Mouse (Mus musculus) bone marrow, adult 2 months (tissue): ENCODE results near the gene 1700024P04Rik. TPM values are rescaled to one million over a fixed set of nuclear protein-coding genes. Genes with fewer than 3 reads are reported as not detected.

Experiments
- H3K27ac ChIP-seq: fragments of 200-500 bp; 2 replicates; pipeline ENCODE4 v1.5.1; 2012; ENCODE audit warnings: low read depth, mild to moderate bottlenecking, control low read depth, inconsistent platforms, low read length; ENCODE audit not compliant: control insufficient read depth, poor library complexity, insufficient read depth
- H3K4me1 ChIP-seq: fragments of 200-500 bp; 2 replicates; pipeline ENCODE4 v1.6.1; 2011; ENCODE audit warnings: low read length; ENCODE audit not compliant: control insufficient read depth, insufficient read depth
- H3K4me3 ChIP-seq: fragments of 200-500 bp; replicated peaks from 2 replicates; pipeline ENCODE3; 2011; ENCODE audit warnings: mild to moderate bottlenecking, low read depth, low read length, control low read depth; ENCODE audit not compliant: control insufficient read depth
- CTCF ChIP-seq: fragments of 200-500 bp; IDR thresholded peaks from 2 replicates; pipeline ENCODE4 v1.5.1; 2011; ENCODE audit warnings: low read length, control low read depth; ENCODE audit not compliant: control insufficient read depth, insufficient read depth
- POLR2A ChIP-seq: fragments of 200-500 bp; IDR thresholded peaks from 2 replicates; pipeline ENCODE4 v1.6.1; 2011; ENCODE audit warnings: low read depth, mild to moderate bottlenecking, control low read depth, low read length, borderline replicate concordance; ENCODE audit not compliant: control insufficient read depth
- WGBS: fragments of 180-500 bp; shearing (Covaris S2); methylation state at CpG from one replicate; pipeline ENCODE4 v1.1.7; 2018; 5-methylcytosine and 5-hydroxymethylcytosine counted together
- polyA plus RNA-seq: library from polyadenylated mRNA; stranded (reverse); fragments of >200 nt; gene quantifications from 2 replicates; pipeline ENCODE4 v1.2.4, GENCODE M21; 2011; ENCODE audit warnings: low replicate concordance; ENCODE audit not compliant: missing spikeins, insufficient read depth, insufficient read length

The 1700024P04Rik gene
- polyA plus RNA-seq, 1 experiment: not detected

- 2% methylated on average over 7 of the region's 7 CpGs for WGBS
- peak overlapping the region; percentile 66 for H3K4me3 ChIP-seq
- H3K27ac ChIP-seq: peak overlapping the region; percentile 44; the same call in 1 of the 2 replicates
- peaks cover 3% of the 10 kb centered on the region; the same call in 1 of the 2 replicates for H3K4me1 ChIP-seq
- TF ChIP-seq CTCF (no peak), POLR2A (no peak)
Measured at GRCm38 (mm10) chr13:98944620-98945081, 39.7 kb downstream of the 1700024P04Rik start.

GRCm38 (mm10) chr13:98942360-98942759 lies 42.0 kb downstream of the 1700024P04Rik start:
- WGBS: 49% methylated on average over 6 of the region's 6 CpGs
- peaks cover 3% of the 10 kb centered on the region; the same call in 1 of the 2 replicates for H3K4me1 ChIP-seq
- H3K27ac ChIP-seq: no peak overlapping the region
- no peak overlapping the region for H3K4me3 ChIP-seq
- TF ChIP-seq POLR2A: no peak
- no peak for TF ChIP-seq CTCF

GRCm38 (mm10) chr13:98941829-98942343 lies 42.5 kb downstream of the 1700024P04Rik start:
- Histone ChIP-seq H3K27ac (no peak overlapping the region), H3K4me3 (no peak overlapping the region), H3K4me1 (peaks cover 3% of the 10 kb centered on the region; the same call in 1 of the 2 replicates)
- TF ChIP-seq CTCF: no peak
- no peak for TF ChIP-seq POLR2A
- WGBS: 39% methylated on average over 7 of the region's 7 CpGs

- no peak overlapping the region for H3K27ac ChIP-seq
- H3K4me1 ChIP-seq: no peaks in the 10 kb centered on the region; the same call in 1 of the 2 replicates
- no peak overlapping the region for H3K4me3 ChIP-seq
- WGBS: 62% methylated on average over 6 of the region's 6 CpGs
- TF ChIP-seq CTCF (no peak), POLR2A (no peak)
Measured at GRCm38 (mm10) chr13:98937108-98937507, 47.3 kb downstream of the 1700024P04Rik start.

Other genes starting within 250 kb of the 1700024P04Rik start
- 35.7 and 96.2 TPM in 2 replicates for gene Fcho2, start 169.1 kb downstream of the 1700024P04Rik start, polyA plus RNA-seq
- 11.2 and 24.9 TPM in 2 replicates for gene Tnpo1, start 58.2 kb downstream of the 1700024P04Rik start, polyA plus RNA-seq
- 0.40 and 1.1 TPM in 2 replicates for gene Zfp366, start 200.3 kb upstream of the 1700024P04Rik start, polyA plus RNA-seq